Mouse (Mus musculus): ENCODE measurements around the gene Hes5.

Hes5 gene

GRCm38 (mm10) chr4:154960690-154961225, at the start of gene Hes5:
Hes5 (plus strand) TSS chr4:154960923.
- no peak for DNase-seq (ENCODE audit: low spot score in 2 of 2)

GRCm38 (mm10) chr4:154911644-154912043, 49.1 kb upstream of the Hes5 start:
- DNase-seq (ENCODE audit: low spot score in 2 of 2): peak; percentile 60 to 66

- DNase-seq (ENCODE audit: low spot score in 2 of 2): no peak
Observed at GRCm38 (mm10) chr4:154913845-154914244, 46.9 kb upstream of the Hes5 start.

GRCm38 (mm10) chr4:154914252-154914651, 46.5 kb upstream of the Hes5 start:
- no peak for DNase-seq (ENCODE audit: low spot score in 2 of 2)

GRCm38 (mm10) chr4:154914707-154915106, 46.0 kb upstream of the Hes5 start:
- no peak for DNase-seq (ENCODE audit: low spot score in 2 of 2)

- DNase-seq (ENCODE audit: low spot score in 2 of 2): no peak
Observed at GRCm38 (mm10) chr4:154915286-154915685, 45.4 kb upstream of the Hes5 start.

GRCm38 (mm10) chr4:154916662-154917061, 44.1 kb upstream of the Hes5 start:
- DNase-seq (ENCODE audit: low spot score in 2 of 2): no peak

- DNase-seq (ENCODE audit: low spot score in 2 of 2): no peak
Observed at GRCm38 (mm10) chr4:154922291-154922690, 38.4 kb upstream of the Hes5 start.

GRCm38 (mm10) chr4:154922931-154923330, 37.8 kb upstream of the Hes5 start:
- no peak for DNase-seq (ENCODE audit: low spot score in 2 of 2)

GRCm38 (mm10) chr4:154925413-154925812, 35.3 kb upstream of the Hes5 start:
- DNase-seq (ENCODE audit: low spot score in 2 of 2): peak; percentile 76 to 85

GRCm38 (mm10) chr4:154926969-154927898, 33.5 kb upstream of the Hes5 start:
- DNase-seq (ENCODE audit: low spot score in 2 of 2): no peak

- DNase-seq (ENCODE audit: low spot score in 2 of 2): peak; percentile 66 to 78
Observed at GRCm38 (mm10) chr4:154927899-154928337, 32.8 kb upstream of the Hes5 start.

- DNase-seq (ENCODE audit: low spot score in 2 of 2): peak; percentile 62 to 66
Observed at GRCm38 (mm10) chr4:154928395-154929087, 32.2 kb upstream of the Hes5 start, which contains the start of gene Tnfrsf14. Tnfrsf14 (minus strand) TSS chr4:154928563.

- DNase-seq (ENCODE audit: low spot score in 2 of 2): peak; percentile 71 to 77
Observed at GRCm38 (mm10) chr4:154929088-154929660, 31.5 kb upstream of the Hes5 start.

GRCm38 (mm10) chr4:154933306-154933907, 27.3 kb upstream of the Hes5 start:
- DNase-seq (ENCODE audit: low spot score in 2 of 2): no peak

- no peak for DNase-seq (ENCODE audit: low spot score in 2 of 2)
Observed at GRCm38 (mm10) chr4:154934800-154935199, 25.9 kb upstream of the Hes5 start.

GRCm38 (mm10) chr4:154935788-154936187, 24.9 kb upstream of the Hes5 start:
- DNase-seq (ENCODE audit: low spot score in 2 of 2): peak in 1 of 2 experiments; percentile 62

GRCm38 (mm10) chr4:154936542-154937255, 24.0 kb upstream of the Hes5 start:
- no peak for DNase-seq (ENCODE audit: low spot score in 2 of 2)

GRCm38 (mm10) chr4:154937746-154938145, 23.0 kb upstream of the Hes5 start:
- no peak for DNase-seq (ENCODE audit: low spot score in 2 of 2)

GRCm38 (mm10) chr4:154940156-154940555, 20.6 kb upstream of the Hes5 start:
- no peak for DNase-seq (ENCODE audit: low spot score in 2 of 2)

GRCm38 (mm10) chr4:154941831-154942230, 18.9 kb upstream of the Hes5 start:
- no peak for DNase-seq (ENCODE audit: low spot score in 2 of 2)
